Mouse (Mus musculus) limb, embryonic 12.5 days (tissue): ENCODE results near the gene Tmprss3. TPM values are rescaled to one million over a fixed set of nuclear protein-coding genes. Genes with fewer than 3 reads are reported as not detected.

ENCODE experiments used
- ATAC-seq: fragments of 200-750 bp; cut with Nextera tagmentation; 2 replicates; pipeline ENCODE4 v1.8.0; 2017; ENCODE audit warnings: low read depth, moderate TSS enrichment; ENCODE audit not compliant: insufficient number of reproducible peaks, insufficient read depth, low FRiP score, low TSS enrichment
- H3K27ac ChIP-seq: fragments of 300-500 bp; sonication (generic); 2 replicates; pipeline ENCODE4 v1.5.1; 2016; ENCODE audit warnings: mild to moderate bottlenecking, moderate library complexity
- H3K27me3 ChIP-seq: fragments of 300-500 bp; sonication (generic); 2 replicates; pipeline ENCODE4 v1.6.1; 2016; ENCODE audit warnings: mild to moderate bottlenecking, moderate library complexity
- H3K36me3 ChIP-seq: fragments of 300-500 bp; sonication (generic); 2 replicates; pipeline ENCODE4 v1.6.1; 2016; ENCODE audit warnings: mild to moderate bottlenecking, moderate library complexity
- H3K4me1 ChIP-seq: fragments of 300-500 bp; sonication (generic); replicated peaks from 2 replicates; pipeline ENCODE4 v1.6.1; 2016
- H3K4me2 ChIP-seq: fragments of 300-500 bp; sonication (generic); 2 replicates; pipeline ENCODE4 v1.6.1; 2016; ENCODE audit warnings: mild to moderate bottlenecking, moderate library complexity
- H3K4me3 ChIP-seq: fragments of 300-500 bp; sonication (generic); replicated peaks from 2 replicates; pipeline ENCODE4 v1.5.1; 2016; ENCODE audit warnings: mild to moderate bottlenecking
- H3K9ac ChIP-seq: fragments of 300-500 bp; sonication (generic); replicated peaks from 2 replicates; pipeline ENCODE4 v1.6.1; 2016; ENCODE audit warnings: mild to moderate bottlenecking, moderate library complexity
- H3K9me3 ChIP-seq: fragments of 300-500 bp; sonication (generic); 2 replicates; pipeline ENCODE4 v1.6.1; 2016; ENCODE audit warnings: mild to moderate bottlenecking, moderate library complexity
- WGBS: fragments of 180-500 bp; shearing (Covaris S2); methylation state at CpG from one replicate; pipeline ENCODE4 v1.1.7; 2016; 5-methylcytosine and 5-hydroxymethylcytosine counted together
- polyA plus RNA-seq: library from polyadenylated mRNA; unstranded; fragments of >200 nt; fragmentation: Nextera tagmentation; extraction: Ambion mirVana; gene quantifications from 2 replicates; pipeline ENCODE4 v1.2.1, GENCODE M21; 2016

Tmprss3 gene
- polyA plus RNA-seq, 1 experiment from 2014 or later, result not detected

- 31% methylated on average over 3 of the region's 3 CpGs for WGBS
Observed at GRCm38 (mm10) chr17:31136291-31136690, 62.5 kb downstream of the Tmprss3 start.

GRCm38 (mm10) chr17:31134913-31135312 is 63.9 kb downstream of the Tmprss3 start:
- Histone ChIP-seq H3K27me3 (0 out of 2 replicates have a peak, but pooled peaks cover 6% of the 10 kb centered on the region), H3K4me1 (no peaks in the 10 kb centered on the region), H3K9ac (no peak overlapping the region), H3K9me3 (no peaks in the 10 kb centered on the region), H3K4me3 (no peak overlapping the region), H3K36me3 (no peaks in the 10 kb centered on the region), H3K27ac (no peak overlapping the region), H3K4me2 (no peak overlapping the region)
- ATAC-seq, result no peak
- 73% methylated on average over 6 of the region's 6 CpGs for WGBS

More at GRCm38 (mm10) chr17:31136291-31136690, 62.5 kb downstream of the Tmprss3 start:
- Histone ChIP-seq H3K9me3 (no peaks in the 10 kb centered on the region), H3K27me3 (0 out of 2 replicates have a peak, but pooled peaks cover under 1% of the 10 kb centered on the region), H3K36me3 (no peaks in the 10 kb centered on the region), H3K27ac (no peak overlapping the region), H3K4me1 (no peaks in the 10 kb centered on the region), H3K4me3 (no peak overlapping the region), H3K4me2 (no peak overlapping the region), H3K9ac (no peak overlapping the region)
- ATAC-seq, result no peak

GRCm38 (mm10) chr17:31133776-31134175 is 65.0 kb downstream of the Tmprss3 start:
- no peak for ATAC-seq
- H3K9ac ChIP-seq, result no peak overlapping the region
- 70% methylated on average over 15 of the region's 15 CpGs for WGBS
- no peak overlapping the region for H3K4me2 ChIP-seq
- no peaks in the 10 kb centered on the region for H3K4me1 ChIP-seq
- H3K36me3 ChIP-seq, result no peaks in the 10 kb centered on the region
- no peak overlapping the region for H3K4me3 ChIP-seq
- H3K9me3 ChIP-seq, result no peaks in the 10 kb centered on the region
- H3K27me3 ChIP-seq, result 0 out of 2 replicates have a peak, but pooled peaks cover 6% of the 10 kb centered on the region
- no peak overlapping the region for H3K27ac ChIP-seq

DNA sequence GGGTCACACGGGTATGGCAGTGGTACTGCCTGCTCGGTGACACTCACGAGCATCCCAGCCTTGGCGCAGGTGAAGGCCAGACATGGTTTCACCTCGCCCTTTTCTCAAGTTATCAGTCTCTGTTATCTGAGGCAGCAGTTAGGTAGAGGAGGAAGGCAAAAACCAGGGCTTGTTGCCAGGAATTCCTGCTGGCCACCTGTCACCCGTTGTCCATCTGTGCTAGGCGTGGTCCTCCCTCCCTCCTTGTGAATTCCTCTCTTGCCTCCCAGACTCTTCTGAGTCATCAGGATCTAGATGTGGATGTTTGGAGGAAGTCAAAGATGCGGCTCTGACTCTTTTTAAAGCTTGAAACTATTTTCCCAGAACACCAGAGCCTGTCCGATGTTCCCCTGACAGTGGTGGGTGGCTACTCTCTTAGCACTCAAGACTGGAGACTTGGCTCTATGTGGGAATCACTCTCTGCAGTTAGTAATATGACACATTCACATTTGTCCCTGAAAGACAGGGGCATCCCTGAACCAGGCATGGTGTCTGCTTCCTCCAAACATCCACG is 67.4 kb downstream of the Tmprss3 start:
- no peak overlapping the region for H3K4me3 ChIP-seq
- H3K9me3 ChIP-seq, result no peaks in the 10 kb centered on the region
- 0 out of 2 replicates have a peak, but pooled peaks cover 6% of the 10 kb centered on the region for H3K27me3 ChIP-seq
- H3K4me2 ChIP-seq, result no peak overlapping the region
- no peak overlapping the region for H3K27ac ChIP-seq
- no peaks in the 10 kb centered on the region for H3K4me1 ChIP-seq
- H3K9ac ChIP-seq, result no peak overlapping the region
- no peaks in the 10 kb centered on the region for H3K36me3 ChIP-seq
- WGBS, result 83% methylated on average over 10 of the region's 10 CpGs
- no peak for ATAC-seq

- no peak for ATAC-seq
- H3K27ac ChIP-seq, result no peak within 1 kb of the TSS
- WGBS, result 13% methylated on average over 2 of the region's 2 CpGs
Observed at GRCm38 (mm10) chr17:31129452-31129851, 69.3 kb downstream of the Tmprss3 start, which contains the start of gene Tff3. Gene Tff3, minus strand, starts transcription at chr17:31129646.

More at GRCm38 (mm10) chr17:31129452-31129851, 69.3 kb downstream of the Tmprss3 start, which contains the start of gene Tff3:
- no peak within 1 kb of the TSS for H3K4me2 ChIP-seq
- no peaks in the 10 kb centered on the region for H3K36me3 ChIP-seq
- 0 out of 2 replicates have a peak, but pooled peaks cover 6% of the 10 kb centered on the region for H3K27me3 ChIP-seq
- H3K9ac ChIP-seq, result no peak within 1 kb of the TSS
- no peaks in the 10 kb centered on the region for H3K9me3 ChIP-seq
- no peak within 1 kb of the TSS for H3K4me3 ChIP-seq
- H3K4me1 ChIP-seq, result no peaks in the 10 kb centered on the region

Other genes with a start within 250 kb of the Tmprss3 start
- gene Umodl1, start 244.3 kb downstream of the Tmprss3 start, polyA plus RNA-seq, result 0.09 TPM in 1 of 2 replicates, not detected in the other
- 8.9 and 10.9 TPM in 2 replicates for gene Abcg1, start 141.3 kb downstream of the Tmprss3 start, polyA plus RNA-seq
- not detected in 2 replicates for gene Tff3, start 69.3 kb downstream of the Tmprss3 start, polyA plus RNA-seq
- gene Tff2, start 54.7 kb downstream of the Tmprss3 start, polyA plus RNA-seq, result not detected in 2 replicates
- not detected in 2 replicates for gene Tff1, start 33.7 kb downstream of the Tmprss3 start, polyA plus RNA-seq
- 0.19 and 0.42 TPM in 2 replicates for gene Ubash3a, start 8.9 kb upstream of the Tmprss3 start, polyA plus RNA-seq
- gene Rsph1, start 78.4 kb upstream of the Tmprss3 start, polyA plus RNA-seq, result 0.40 and 0.56 TPM in 2 replicates
- gene Slc37a1, start 87.8 kb upstream of the Tmprss3 start, polyA plus RNA-seq, result 1.5 and 2.1 TPM in 2 replicates
- 26.7 and 29.1 TPM in 2 replicates for gene Pde9a, start 187.2 kb upstream of the Tmprss3 start, polyA plus RNA-seq